Mouse (Mus musculus): ENCODE measurements around the gene Dnaja1.

DNA sequence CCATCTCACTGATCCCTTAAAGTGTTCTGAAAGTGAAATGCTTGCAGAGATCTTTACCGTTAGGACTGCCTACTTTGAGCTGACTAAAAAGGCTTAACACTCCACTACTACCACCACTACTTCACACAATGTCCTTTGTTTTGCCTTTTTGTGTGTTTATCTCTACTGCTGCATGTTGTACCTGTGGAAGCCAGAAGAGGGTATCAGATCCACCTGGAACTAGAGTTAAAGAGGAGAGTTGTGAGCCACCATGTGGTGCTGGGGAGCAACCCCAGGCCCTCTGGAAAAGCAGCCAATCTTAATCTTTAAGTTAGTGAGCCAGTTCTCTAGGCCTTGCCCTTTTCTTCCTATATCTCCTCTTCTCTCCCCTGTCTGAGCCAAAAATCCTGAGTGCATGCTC, 5.3 kb downstream of the Dnaja1 start:
- TF ChIP-seq POLR2A (IDR thresholded peaks at IDR 0.05; ENCODE audit: extremely low read depth, insufficient read depth, low read length), result no peak
- TF ChIP-seq CTCF (IDR thresholded peaks at IDR 0.05; ENCODE audit: extremely low read depth, insufficient read depth, low read length), result no peak

Data from cortical plate, adult 2 months (tissue).